ENCODE assay signal across 24 mouse cellular contexts in the genomic region with DNA sequence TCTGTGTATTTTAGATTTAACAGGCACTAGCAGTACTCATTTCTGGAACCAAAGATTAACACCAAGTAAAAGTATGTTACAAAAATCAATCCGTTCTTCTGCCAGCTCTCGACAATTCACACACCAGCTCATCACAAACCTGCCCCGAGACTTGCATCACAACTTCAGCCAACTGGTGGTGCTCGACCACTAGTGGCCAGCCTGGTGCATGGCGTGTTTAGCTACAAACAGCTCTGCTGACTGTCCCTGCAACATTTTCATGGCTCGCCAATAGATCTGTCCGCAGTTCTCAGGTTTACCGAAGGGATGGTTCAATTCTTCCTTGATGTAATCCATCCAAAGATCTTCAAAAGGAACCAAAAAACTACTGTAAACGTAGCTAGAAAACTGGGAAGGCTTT. TPM values are rescaled to one million over a fixed set of nuclear protein-coding genes. Genes with fewer than 3 reads are reported as not detected.
A peak's percentile ranks its signal among the peaks of the same experiment; 100 is the strongest.
DNase-seq lines count a peak whose midpoint lies in the region; ATAC-seq and TF ChIP-seq lines count a peak whose summit lies in the region.
"Had no signal": no experiment of that assay in that cellular context is flagged by ENCODE, and none has a peak within 500 bp of the region (broad histone marks: within the 10 kb centered on the region; RNA-seq: fewer than 3 reads in every experiment).

No protein-coding gene starts in this region.

- H3K36me3 ChIP-seq in intestine, postnatal 0 days (ENCODE audit: control insufficient read depth, insufficient read depth), result peaks cover 56% of the 10 kb centered on the region
- peaks cover 6% of the 10 kb centered on the region; the same call in 1 of the 2 replicates for H3K36me3 ChIP-seq in intestine, embryonic 16.5 days (ENCODE audit: control insufficient read depth, insufficient read depth, low read length)
- peaks cover 16% of the 10 kb centered on the region for H3K36me3 ChIP-seq in midbrain, postnatal 0 days (ENCODE audit: insufficient read depth, low read length)
- H3K36me3 ChIP-seq in midbrain, embryonic 15.5 days (replicated peaks), result peaks cover 28% of the 10 kb centered on the region

- no peak for DNase-seq in midbrain, postnatal 0 days (ENCODE audit: low spot score)
- peak; percentile 28 for DNase-seq in NIH3T3 (ENCODE audit: low read depth)
- DNase-seq in B cell, adult 2 months, result no peak
- DNase-seq in urinary bladder, postnatal 25 days (ENCODE audit: low spot score), result no peak
- DNase-seq in adrenal gland, adult 2 months, result no peak
- DNase-seq: adrenal gland, postnatal 36 days; cerebellum, adult 11-12 months; cerebellum, postnatal 10 days; gastrocnemius, postnatal 10 days; heart, postnatal 4 days; kidney, postnatal 4 days; left cerebral cortex, postnatal 4 days; lung, adult 2 months had no signal

- no peaks in the 10 kb centered on the region for H3K9me3 ChIP-seq in intestine, postnatal 0 days (ENCODE audit: control insufficient read depth)
- H3K9me3 ChIP-seq in intestine, embryonic 16.5 days (ENCODE audit: control insufficient read depth, low read length), result no peaks in the 10 kb centered on the region
- no peaks in the 10 kb centered on the region for H3K9me3 ChIP-seq in midbrain, postnatal 0 days (ENCODE audit: low read length)
- no peaks in the 10 kb centered on the region for H3K9me3 ChIP-seq in midbrain, embryonic 15.5 days
- H3K9me3 ChIP-seq: embryonic facial prominence, embryonic 13.5 days; forebrain, embryonic 13.5 days; heart, embryonic 10.5 days; hindbrain, embryonic 15.5 days; intestine, embryonic 15.5 days; kidney, embryonic 15.5 days; limb, embryonic 15.5 days; midbrain, embryonic 12.5 days had no signal

- H3K9ac ChIP-seq in intestine, postnatal 0 days (ENCODE audit: low read depth, low read length), result no peak overlapping the region
- H3K9ac ChIP-seq in intestine, embryonic 16.5 days (ENCODE audit: low read depth, low read length), result no peak overlapping the region
- H3K9ac ChIP-seq in midbrain, postnatal 0 days (replicated peaks; ENCODE audit: low read length, poor library complexity, severe bottlenecking), result no peak overlapping the region
- no peak overlapping the region for H3K9ac ChIP-seq in midbrain, embryonic 15.5 days
- H3K9ac ChIP-seq: embryonic facial prominence, embryonic 13.5 days; forebrain, embryonic 13.5 days; hindbrain, embryonic 15.5 days; intestine, embryonic 15.5 days; kidney, embryonic 15.5 days; limb, embryonic 15.5 days; midbrain, embryonic 12.5 days had no signal

- no peaks in the 10 kb centered on the region for H3K27me3 ChIP-seq in intestine, postnatal 0 days (replicated peaks; ENCODE audit: control insufficient read depth, insufficient read depth, low read length)
- H3K27me3 ChIP-seq in intestine, embryonic 16.5 days (replicated peaks; ENCODE audit: control insufficient read depth, insufficient read depth, low read length), result no peaks in the 10 kb centered on the region
- H3K27me3 ChIP-seq in midbrain, postnatal 0 days (ENCODE audit: insufficient read depth, low read length), result no peaks in the 10 kb centered on the region
- H3K27me3 ChIP-seq in midbrain, embryonic 15.5 days (replicated peaks), result no peaks in the 10 kb centered on the region
- H3K27me3 ChIP-seq: embryonic facial prominence, embryonic 13.5 days; forebrain, embryonic 13.5 days; hindbrain, embryonic 15.5 days; intestine, embryonic 15.5 days; kidney, embryonic 15.5 days; limb, embryonic 15.5 days; midbrain, embryonic 12.5 days had no signal

- H3K4me3 ChIP-seq in intestine, postnatal 0 days (ENCODE audit: low read depth, low read length), result no peak overlapping the region
- no peak overlapping the region for H3K4me3 ChIP-seq in intestine, embryonic 16.5 days (ENCODE audit: low read length)
- no peak overlapping the region for H3K4me3 ChIP-seq in midbrain, postnatal 0 days (ENCODE audit: low read depth, low read length)
- H3K4me3 ChIP-seq in midbrain, embryonic 15.5 days, result no peak overlapping the region
- H3K4me3 ChIP-seq: embryonic facial prominence, embryonic 13.5 days; forebrain, embryonic 13.5 days; heart, embryonic 10.5 days; hindbrain, embryonic 15.5 days; intestine, embryonic 15.5 days; kidney, embryonic 15.5 days; limb, embryonic 15.5 days; midbrain, embryonic 12.5 days had no signal

- H3K27ac ChIP-seq in intestine, postnatal 0 days (ENCODE audit: low read depth, low read length), result no peak overlapping the region
- H3K27ac ChIP-seq in intestine, embryonic 16.5 days (ENCODE audit: low read length), result no peak overlapping the region
- no peak overlapping the region for H3K27ac ChIP-seq in midbrain, postnatal 0 days (ENCODE audit: low read depth, low read length)
- no peak overlapping the region for H3K27ac ChIP-seq in midbrain, embryonic 15.5 days
- H3K27ac ChIP-seq: embryonic facial prominence, embryonic 13.5 days; forebrain, embryonic 13.5 days; heart, embryonic 10.5 days; hindbrain, embryonic 15.5 days; intestine, embryonic 15.5 days; kidney, embryonic 15.5 days; limb, embryonic 15.5 days; midbrain, embryonic 12.5 days had no signal

- no peak for ATAC-seq in intestine, postnatal 0 days
- no peak for ATAC-seq in intestine, embryonic 16.5 days
- ATAC-seq in midbrain, postnatal 0 days (ENCODE audit: low FRiP score), result no peak
- ATAC-seq in midbrain, embryonic 15.5 days (replicated peaks), result no peak
- ATAC-seq: forebrain, embryonic 13.5 days; intestine, embryonic 15.5 days had no signal

- 83% methylated on average over 9 of the region's 9 CpGs for WGBS in intestine, postnatal 0 days
- WGBS in intestine, embryonic 16.5 days, result 83% methylated on average over 9 of the region's 9 CpGs
- WGBS in midbrain, postnatal 0 days, result 86% methylated on average over 9 of the region's 9 CpGs
- 85% methylated on average over 9 of the region's 9 CpGs for WGBS in midbrain, embryonic 15.5 days

- TF ChIP-seq CTCF in intestine, postnatal 0 days (IDR thresholded peaks at IDR 0.05; ENCODE audit: low read depth), result peak; percentile 26; the same call in 1 of the 2 replicates
- peak; percentile 32; the same call in 1 of the 2 replicates for TF ChIP-seq CTCF in midbrain, postnatal 0 days (IDR thresholded peaks at IDR 0.05)

- H3K4me1 ChIP-seq in intestine, postnatal 0 days (replicated peaks; ENCODE audit: control insufficient read depth, insufficient read depth, low read length), result no peaks in the 10 kb centered on the region
- H3K4me1 ChIP-seq in intestine, embryonic 16.5 days (ENCODE audit: control insufficient read depth, insufficient read depth, low read length), result no peaks in the 10 kb centered on the region
- H3K4me1 ChIP-seq in midbrain, postnatal 0 days (ENCODE audit: insufficient read depth, low read length), result no peaks in the 10 kb centered on the region
- no peaks in the 10 kb centered on the region for H3K4me1 ChIP-seq in midbrain, embryonic 15.5 days
- H3K4me1 ChIP-seq: embryonic facial prominence, embryonic 13.5 days; forebrain, embryonic 13.5 days; heart, embryonic 10.5 days; hindbrain, embryonic 15.5 days; intestine, embryonic 15.5 days; kidney, embryonic 15.5 days; limb, embryonic 15.5 days; midbrain, embryonic 12.5 days had no signal

- no peak overlapping the region for H3K4me2 ChIP-seq in intestine, postnatal 0 days (replicated peaks; ENCODE audit: low read depth)
- H3K4me2 ChIP-seq in intestine, embryonic 16.5 days (ENCODE audit: low read depth, low read length), result no peak overlapping the region
- H3K4me2 ChIP-seq in midbrain, postnatal 0 days (ENCODE audit: low read depth, low read length, poor library complexity, severe bottlenecking), result no peak overlapping the region
- no peak overlapping the region for H3K4me2 ChIP-seq in midbrain, embryonic 15.5 days
- H3K4me2 ChIP-seq: embryonic facial prominence, embryonic 13.5 days; forebrain, embryonic 13.5 days; hindbrain, embryonic 15.5 days; intestine, embryonic 15.5 days; kidney, embryonic 15.5 days; limb, embryonic 15.5 days; midbrain, embryonic 12.5 days had no signal

RNA-seq across cellular contexts. Expression of a gene that starts 26.4 kb away (rescaled TPM):
- 24.4 and 24.5 TPM in 2 replicates for polyA plus RNA-seq in intestine, postnatal 0 days (2015; fragmentation: Nextera tagmentation; extraction: Ambion mirVana)
- 41.5 and 44.7 TPM in 2 replicates for polyA plus RNA-seq in intestine, embryonic 16.5 days (2015; fragmentation: Nextera tagmentation; extraction: Ambion mirVana)
- total RNA-seq in midbrain, postnatal 0 days (2014; rRNA removed), result 24.7 and 27.1 TPM in 2 replicates
- polyA plus RNA-seq in midbrain, postnatal 0 days (2015; fragmentation: Nextera tagmentation; extraction: Ambion mirVana), result 18.9 and 21.0 TPM in 2 replicates
- 36.2 and 37.0 TPM in 2 replicates for polyA plus RNA-seq in midbrain, embryonic 15.5 days (2015; fragmentation: Nextera tagmentation; extraction: Ambion mirVana)
- total RNA-seq in adrenal gland, adult 2 months (2021), result 10 to 100 TPM; 41.8 to 43.0 TPM
- 1.8 and 2.1 TPM in 2 replicates for polyA plus RNA-seq in adrenal gland, adult 2 months (2012; rRNA removed)

RNA-seq across cellular contexts. Expression of a gene that starts 57.1 kb away (rescaled TPM):
- 14.2 and 18.5 TPM in 2 replicates for polyA plus RNA-seq in intestine, postnatal 0 days (2015; fragmentation: Nextera tagmentation; extraction: Ambion mirVana)
- polyA plus RNA-seq in intestine, embryonic 16.5 days (2015; fragmentation: Nextera tagmentation; extraction: Ambion mirVana), result 13.6 and 14.3 TPM in 2 replicates
- total RNA-seq in midbrain, postnatal 0 days (2014; rRNA removed), result 18.7 and 22.3 TPM in 2 replicates
- polyA plus RNA-seq in midbrain, postnatal 0 days (2015; fragmentation: Nextera tagmentation; extraction: Ambion mirVana), result 6.4 and 9.2 TPM in 2 replicates
- 12.6 and 13.8 TPM in 2 replicates for polyA plus RNA-seq in midbrain, embryonic 15.5 days (2015; fragmentation: Nextera tagmentation; extraction: Ambion mirVana)
- 10 to 100 TPM; 37.6 to 53.7 TPM for total RNA-seq in adrenal gland, adult 2 months (2021)
- 2.1 and 3.3 TPM in 2 replicates for polyA plus RNA-seq in adrenal gland, adult 2 months (2012; rRNA removed)
